Mouse (Mus musculus) neural tube, embryonic 13.5 days (tissue): ENCODE measurements at regions not wholly inside any gene's neighbourhood (a gene's known extent, or its start where the extent isn't known, plus 50 kb on each side); places are given as distances from the start of the nearest gene placed in this dataset.
"Not testable (repeated sequence)": the region's sequence is repeated elsewhere in the genome, so short reads cannot be mapped to it uniquely, and the experiment has no call there.

Experiments
- ATAC-seq: fragments of 200-750 bp; cut with Nextera tagmentation; 2 replicates; pipeline ENCODE4 v1.8.0; 2017; ENCODE audit warnings: low read depth, mild to moderate bottlenecking, moderate TSS enrichment, moderate library complexity
- H3K27ac ChIP-seq: fragments of 300-500 bp; sonication (generic); replicated peaks from 2 replicates; pipeline ENCODE4 v1.5.1; 2015; ENCODE audit warnings: moderate library complexity, mild to moderate bottlenecking, inconsistent platforms
- H3K27me3 ChIP-seq: fragments of 300-500 bp; sonication (generic); 2 replicates; pipeline ENCODE4 v1.6.1; 2015; ENCODE audit warnings: mild to moderate bottlenecking, inconsistent platforms
- H3K36me3 ChIP-seq: fragments of 300-500 bp; sonication (generic); 2 replicates; pipeline ENCODE4 v1.6.1; 2015; ENCODE audit warnings: mild to moderate bottlenecking, inconsistent platforms
- H3K4me1 ChIP-seq: fragments of 300-500 bp; sonication (generic); replicated peaks from 2 replicates; pipeline ENCODE4 v1.6.1; 2015; ENCODE audit warnings: inconsistent platforms
- H3K4me2 ChIP-seq: fragments of 300-500 bp; sonication (generic); 2 replicates; pipeline ENCODE4 v1.6.1; 2015; ENCODE audit warnings: inconsistent platforms, mild to moderate bottlenecking, moderate library complexity
- H3K4me3 ChIP-seq: fragments of 300-500 bp; sonication (generic); 2 replicates; pipeline ENCODE4 v1.5.1; 2015; ENCODE audit warnings: mild to moderate bottlenecking, inconsistent platforms
- H3K9ac ChIP-seq: fragments of 300-500 bp; sonication (generic); 2 replicates; pipeline ENCODE4 v1.6.1; 2015; ENCODE audit warnings: moderate library complexity, mild to moderate bottlenecking, inconsistent platforms
- H3K9me3 ChIP-seq: fragments of 300-500 bp; sonication (generic); 2 replicates; pipeline ENCODE4 v1.6.1; 2016; ENCODE audit warnings: inconsistent platforms
- WGBS: fragments of 180-500 bp; shearing (Covaris S2); methylation state at CpG from one replicate; pipeline ENCODE4 v1.1.7; 2015; 5-methylcytosine and 5-hydroxymethylcytosine counted together

GRCm38 (mm10) chr6:47745856-47746255 lies 67.4 kb downstream of the Pdia4 start:
- H3K4me3 ChIP-seq, H3K9me3 ChIP-seq, H3K27me3 ChIP-seq, H3K4me1 ChIP-seq, H3K9ac ChIP-seq, H3K4me2 ChIP-seq, H3K27ac ChIP-seq, H3K36me3 ChIP-seq, ATAC-seq: not testable (repeated sequence)
- WGBS, result 80% methylated on average over 9 of the region's 14 CpGs

- H3K4me2 ChIP-seq, ATAC-seq, H3K27ac ChIP-seq, H3K4me1 ChIP-seq, H3K9ac ChIP-seq, H3K9me3 ChIP-seq, H3K4me3 ChIP-seq, H3K36me3 ChIP-seq, H3K27me3 ChIP-seq: not testable (repeated sequence)
- WGBS, result no CpG with 5 or more reads among the region's 20 CpGs
Observed at GRCm38 (mm10) chr6:47743856-47744255, 69.4 kb downstream of the Pdia4 start.

DNA sequence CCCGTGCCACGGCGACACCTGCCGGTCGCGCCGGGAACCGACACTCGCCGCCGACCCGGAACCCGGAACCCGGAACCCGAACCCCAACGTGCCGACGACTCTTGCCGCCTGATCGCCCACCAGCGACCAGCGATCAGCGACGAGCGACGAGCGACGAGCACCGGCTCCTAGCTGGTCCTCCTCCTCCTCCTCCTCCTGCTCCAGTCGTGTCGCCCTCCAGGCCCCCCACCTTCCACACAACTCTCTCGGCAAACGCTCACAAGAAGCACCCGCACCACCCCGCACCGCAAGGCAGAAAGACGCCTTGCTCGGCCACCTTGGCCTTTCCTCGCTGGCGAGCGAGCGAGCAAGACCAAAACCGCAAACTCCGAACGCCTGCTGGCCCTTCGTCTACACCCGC lies 73.0 kb downstream of the Pdia4 start:
- not testable (repeated sequence) for ATAC-seq, H3K36me3 ChIP-seq, H3K27ac ChIP-seq, H3K27me3 ChIP-seq, H3K9me3 ChIP-seq, H3K4me1 ChIP-seq
- peak overlapping the region; percentile 50; the same call in 1 of the 2 replicates for H3K9ac ChIP-seq
- H3K4me3 ChIP-seq, result peak overlapping the region; percentile 37
- peak overlapping the region; percentile 43 for H3K4me2 ChIP-seq
- 8% methylated on average over 16 of the region's 47 CpGs for WGBS

- not testable (repeated sequence) for H3K27ac ChIP-seq, H3K27me3 ChIP-seq, ATAC-seq, H3K4me1 ChIP-seq, H3K36me3 ChIP-seq, H3K9ac ChIP-seq, H3K4me3 ChIP-seq, H3K4me2 ChIP-seq, H3K9me3 ChIP-seq
- WGBS, result 12% methylated on average over 13 of the region's 26 CpGs
Observed at GRCm38 (mm10) chr6:47739696-47740095, 73.5 kb downstream of the Pdia4 start.

DNA sequence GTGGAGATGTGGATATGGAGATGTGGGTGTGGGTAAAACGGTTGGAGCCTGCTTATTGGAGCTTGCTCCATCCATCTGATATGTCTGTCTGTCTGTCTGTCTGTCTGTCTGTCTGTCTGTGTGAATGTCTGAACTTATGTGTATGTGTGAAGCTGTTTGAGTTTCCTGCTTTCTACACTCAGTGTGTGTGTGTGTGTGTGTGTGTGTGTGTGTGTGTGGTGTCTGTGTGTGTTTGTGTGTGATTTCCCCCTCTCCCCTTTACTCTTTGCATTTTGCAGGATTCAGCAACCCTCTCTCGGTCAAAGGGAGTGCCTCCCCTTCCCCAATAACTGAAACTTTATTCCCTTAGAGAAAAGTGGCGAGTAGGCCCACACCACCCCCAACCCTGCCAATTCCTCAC lies 75.3 kb downstream of the Pdia4 start:
- H3K36me3 ChIP-seq, H3K4me1 ChIP-seq, H3K4me3 ChIP-seq, H3K9ac ChIP-seq, H3K9me3 ChIP-seq, H3K27ac ChIP-seq, H3K4me2 ChIP-seq, ATAC-seq, H3K27me3 ChIP-seq: not testable (repeated sequence)
- WGBS, result no CpG with 5 or more reads among the region's 3 CpGs
